Mouse (Mus musculus) spleen, adult 2 months (tissue): Measurements from ENCODE around the gene Fndc3b.

Source experiments
- CTCF ChIP-seq: fragments of 200-500 bp; IDR thresholded peaks from 2 replicates; pipeline ENCODE4 v1.5.1; 2011; ENCODE audit warnings: mild to moderate bottlenecking, inconsistent platforms; ENCODE audit not compliant: insufficient read depth, insufficient read length, insufficient replicate concordance; ENCODE audit errors: extremely low read depth
- POLR2A ChIP-seq: fragments of 200-500 bp; IDR thresholded peaks from 2 replicates; pipeline ENCODE4 v1.6.1; 2011; ENCODE audit warnings: low read depth, low read length, inconsistent platforms

GRCm38 (mm10) chr3:27621176-27621575 is 89.9 kb downstream of the Fndc3b start:
- TF ChIP-seq CTCF (no peak), POLR2A (no peak)
